Mouse (Mus musculus) mouse trophoblast stem cell (cell line): ENCODE measurements around the gene Herpud1.

ENCODE experiments used
- in situ Hi-C, 2 experiments: fragments of 300-500 bp; cut with MseI, MboI; formaldehyde crosslinking; loops; 2 replicates in 1 of 2; 3 replicates in 1 of 2; pipeline ENCODE4 v1.15.1; 2025

The Herpud1 gene

DNA sequence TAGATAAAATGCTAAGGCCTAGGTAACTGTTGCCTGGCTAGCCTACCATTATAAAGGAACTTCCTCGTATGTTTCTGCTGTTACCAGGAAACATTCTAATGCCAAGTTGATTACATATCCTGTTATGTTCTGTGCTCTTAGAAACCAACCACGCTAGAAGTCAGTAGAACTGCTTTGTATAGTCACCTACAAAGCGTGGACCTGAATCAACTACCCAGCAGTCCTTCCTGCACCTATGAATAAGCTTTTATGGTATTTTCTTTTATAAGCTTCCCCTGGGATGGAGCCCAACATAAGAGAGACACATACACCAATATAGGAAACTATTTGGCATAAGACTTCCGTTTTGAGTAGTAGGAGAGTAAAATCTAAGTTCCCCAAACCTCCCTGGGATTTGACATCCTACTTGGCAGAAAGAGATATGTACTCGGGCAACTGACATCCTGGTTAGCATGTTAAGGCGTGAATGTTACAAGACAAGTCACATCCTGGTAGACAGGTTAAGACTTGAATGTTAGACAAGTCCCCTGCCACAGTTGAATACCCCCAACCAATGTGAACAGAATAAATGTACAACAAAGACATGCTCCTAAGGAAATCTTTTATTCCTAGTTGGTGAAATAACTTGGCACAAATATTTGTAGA lies 13.2 kb upstream of the Herpud1 start:
- in situ Hi-C loops, result no loop called here

DNA sequence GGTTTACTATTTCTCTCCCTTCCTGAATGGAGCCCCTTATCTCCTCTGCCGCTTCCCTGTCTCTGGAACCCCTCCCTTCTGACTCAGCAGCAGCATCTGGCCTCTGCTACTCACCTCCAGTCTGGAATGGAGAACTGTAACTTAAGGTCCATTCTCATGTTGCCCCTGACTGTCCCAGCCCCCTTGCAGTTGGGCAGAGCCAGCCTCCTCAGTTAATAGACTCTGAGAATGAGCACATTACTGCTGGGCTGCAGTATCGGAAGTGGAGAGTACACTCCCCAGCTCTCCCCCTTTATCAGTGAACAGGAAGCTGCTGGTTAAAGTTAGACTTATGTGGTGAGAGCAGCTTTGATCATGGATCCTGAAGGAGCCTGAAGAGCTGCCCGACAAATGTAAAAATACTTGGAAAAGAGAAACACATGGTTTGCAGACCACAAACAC lies 10.7 kb upstream of the Herpud1 start:
- in situ Hi-C loops, result no loop called here

DNA sequence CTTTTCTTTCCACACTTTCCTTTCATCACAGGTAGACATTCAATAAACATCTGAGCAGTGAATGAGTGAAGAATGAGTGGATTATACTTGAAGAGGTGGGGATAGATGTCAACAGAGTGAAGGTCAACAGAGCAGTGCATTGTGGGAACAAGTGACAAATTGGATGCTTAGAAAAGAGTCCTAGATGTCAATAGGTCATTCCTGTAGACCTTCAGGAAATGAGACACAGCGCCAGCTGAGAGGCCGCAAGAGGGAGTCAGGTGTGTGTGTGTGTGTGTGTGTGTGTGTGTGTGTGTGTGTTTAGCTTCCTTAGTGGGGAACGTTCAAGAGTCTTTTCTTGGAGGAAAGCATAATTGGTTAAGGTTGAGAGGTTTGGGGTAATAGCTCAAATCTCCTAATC lies 10.1 kb upstream of the Herpud1 start:
- in situ Hi-C loops, result no loop called here

GRCm38 (mm10) chr8:94376580-94376979 lies 9.7 kb upstream of the Herpud1 start:
- in situ Hi-C loops, result no loop called here

DNA sequence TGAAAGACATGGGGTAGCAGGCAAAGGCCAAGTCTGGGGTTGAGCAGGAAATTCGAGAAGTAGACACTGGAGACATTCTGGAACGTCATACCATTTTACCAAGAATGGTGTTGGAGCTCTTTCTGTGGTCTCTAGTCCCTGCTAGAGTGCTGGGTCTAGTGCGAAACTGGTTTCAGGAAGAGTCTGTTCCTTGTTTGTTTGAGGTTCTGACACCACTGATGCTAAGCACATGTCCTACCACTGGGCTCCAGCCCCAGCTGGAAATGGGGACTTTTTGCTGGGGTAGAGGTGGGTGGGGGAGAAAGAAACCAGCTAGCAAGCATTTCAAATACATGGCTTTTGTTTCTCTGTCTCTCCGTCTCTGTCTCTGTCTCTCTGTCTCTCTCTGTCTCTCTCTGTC lies 9.2 kb upstream of the Herpud1 start:
- in situ Hi-C loops, result no loop called here

DNA sequence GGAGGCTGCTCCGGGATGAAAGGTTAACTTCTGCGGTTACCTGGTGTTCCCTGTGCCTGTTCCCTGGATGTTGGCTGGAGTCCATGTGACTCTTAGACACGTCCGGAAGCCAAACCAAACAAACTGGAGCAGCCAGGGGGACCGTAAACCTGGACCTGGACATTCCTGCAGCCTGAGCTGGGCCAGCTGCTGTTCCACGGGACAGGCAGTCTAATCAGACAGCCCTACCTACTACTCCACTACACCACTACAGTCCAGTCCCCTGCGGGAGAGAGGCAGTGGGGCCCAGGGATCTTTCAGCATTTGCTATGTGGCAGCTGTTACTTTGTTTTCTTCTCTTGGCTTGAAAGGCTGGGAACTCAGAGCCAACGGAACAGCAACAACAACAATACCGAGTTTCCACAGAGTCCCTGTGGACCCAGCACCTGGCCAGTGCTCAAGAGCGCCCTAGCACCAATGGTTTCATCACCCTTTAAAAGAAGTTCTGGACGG lies 8.5 kb upstream of the Herpud1 start:
- in situ Hi-C loops, result no loop called here

DNA sequence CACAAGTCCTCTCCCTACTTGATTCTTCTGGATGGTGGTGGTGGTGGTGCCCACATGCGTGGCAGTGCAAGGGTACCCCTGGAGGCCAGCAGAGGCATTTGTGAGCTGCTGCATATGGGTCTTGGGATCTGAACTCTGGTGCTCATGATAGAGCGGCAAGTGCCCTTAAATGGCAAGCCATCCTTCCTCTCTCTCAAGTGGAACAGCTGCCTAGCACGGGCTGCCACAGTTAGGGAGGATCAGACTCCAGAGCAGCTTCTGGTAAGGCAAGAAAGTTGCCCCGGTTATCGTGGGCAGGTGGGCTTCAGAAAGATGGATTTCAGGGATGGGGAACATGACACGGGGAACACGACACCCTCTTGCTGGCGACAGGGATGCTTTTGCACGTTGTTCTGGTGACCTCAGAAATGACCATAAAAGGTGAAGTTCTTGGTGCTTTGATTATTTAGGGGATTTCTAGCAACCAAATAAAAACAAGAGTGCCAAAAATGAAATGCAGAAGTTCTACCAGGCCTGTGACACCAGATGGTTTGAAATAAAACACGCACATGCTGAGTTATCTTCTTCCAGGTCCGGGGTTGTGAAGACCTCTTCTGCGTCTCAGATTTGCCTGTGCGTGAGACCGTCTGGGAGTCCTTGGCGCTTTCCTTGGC lies 7.3 kb upstream of the Herpud1 start:
- in situ Hi-C loops, result no loop called here

DNA sequence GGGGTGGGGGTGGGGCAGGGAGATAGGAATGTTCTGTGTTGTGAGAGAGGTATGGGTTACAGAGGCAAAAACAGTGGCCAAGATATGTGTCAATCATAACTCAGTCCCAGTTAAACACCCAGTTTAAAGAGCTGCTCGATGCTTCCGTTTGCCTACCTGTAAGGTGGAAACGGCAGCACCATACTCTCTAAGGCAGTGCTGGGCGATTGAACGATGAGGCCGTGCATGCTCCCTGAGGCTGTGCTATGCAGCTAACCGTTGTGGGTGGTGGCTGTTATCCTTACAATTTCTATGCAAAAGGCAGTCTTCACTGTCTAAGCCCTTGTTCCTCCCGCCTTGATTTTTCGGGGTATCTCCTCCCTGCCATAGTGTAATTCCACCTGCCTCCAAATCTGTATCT lies 6.6 kb upstream of the Herpud1 start:
- in situ Hi-C loops, result no loop called here

DNA sequence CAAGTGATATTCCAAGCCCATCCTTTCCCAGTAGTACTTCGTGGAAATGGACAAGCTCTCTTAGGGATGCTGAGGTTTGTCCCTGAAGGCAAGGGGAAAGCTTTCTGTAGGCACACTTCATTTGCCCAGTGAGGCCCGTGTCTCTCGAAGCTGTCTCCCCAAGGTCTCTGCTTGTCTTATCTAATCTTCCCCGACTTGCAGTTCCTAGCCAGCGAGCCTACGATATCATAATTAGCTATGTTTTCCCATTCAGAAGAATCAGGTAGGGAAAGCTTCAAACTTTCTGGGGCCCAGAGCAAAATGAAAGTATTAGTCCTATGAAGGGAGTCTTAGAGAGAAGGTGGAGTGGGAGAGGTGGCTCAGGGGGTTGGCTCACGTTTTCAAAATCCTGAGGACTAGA lies 2.1 kb upstream of the Herpud1 start:
- in situ Hi-C loops, result no loop called here

- in situ Hi-C loops, result no loop called here
Measured at GRCm38 (mm10) chr8:94385506-94386213, 578 bp upstream of the Herpud1 start.

DNA sequence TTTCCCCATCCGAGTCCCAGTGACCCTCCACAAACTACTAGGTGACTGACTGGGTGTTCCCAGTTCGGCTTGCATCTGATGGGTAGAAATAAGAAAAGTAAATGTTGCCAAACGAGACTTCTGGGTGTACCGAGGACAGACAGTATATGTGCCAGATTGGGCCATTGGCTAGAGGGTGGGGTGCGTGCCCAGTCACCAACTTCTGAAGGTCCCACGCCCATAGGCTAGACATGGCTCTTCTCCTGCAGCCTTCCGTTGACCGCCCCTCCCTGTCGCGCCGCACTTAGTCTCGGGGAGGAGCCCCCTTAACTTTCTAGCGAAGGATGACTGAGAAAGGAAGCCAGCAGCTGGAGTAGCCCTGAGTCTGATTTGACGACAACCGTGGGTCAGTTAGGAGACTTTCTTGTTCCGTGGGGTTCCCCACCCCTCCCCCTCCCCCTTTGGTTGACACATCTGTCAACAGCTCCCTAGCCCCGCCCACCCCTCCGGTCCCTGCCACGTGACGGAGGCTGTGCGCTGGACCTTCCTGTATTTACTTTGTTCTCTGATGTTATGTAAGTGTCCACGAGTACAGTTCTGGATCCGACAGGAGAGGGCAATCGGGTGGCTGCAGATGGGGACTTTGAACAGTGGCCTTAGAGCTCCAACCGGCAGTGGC lies 918 bp downstream of the Herpud1 start:
- in situ Hi-C loops, result no loop called here

- in situ Hi-C loops, result no loop called here
Measured at GRCm38 (mm10) chr8:94387785-94388184, 1.5 kb downstream of the Herpud1 start.

- in situ Hi-C loops, result no loop called here
Measured at GRCm38 (mm10) chr8:94389531-94389930, 3.3 kb downstream of the Herpud1 start.

GRCm38 (mm10) chr8:94390429-94390828 lies 4.2 kb downstream of the Herpud1 start:
- in situ Hi-C loops, result no loop called here

DNA sequence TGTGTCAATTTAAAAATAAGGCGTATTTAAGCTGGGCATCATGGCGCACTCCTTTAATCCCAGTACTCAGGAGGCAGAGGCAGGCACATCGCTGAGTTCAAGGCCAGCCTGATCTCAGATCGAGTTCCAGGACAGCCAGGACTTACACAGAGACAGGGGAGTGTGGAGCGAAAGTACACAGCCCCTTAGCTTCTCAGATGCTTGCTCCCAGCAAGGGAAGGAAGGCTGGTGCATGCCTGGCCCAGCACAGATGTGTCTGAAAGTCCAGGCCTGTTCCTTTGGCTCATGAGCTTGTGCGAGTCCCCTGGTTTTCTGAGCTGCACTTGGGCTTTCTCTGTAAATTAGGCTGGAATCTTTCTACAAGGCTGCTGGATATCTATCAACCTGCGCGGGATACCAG lies 4.7 kb downstream of the Herpud1 start:
- in situ Hi-C loops, result no loop called here

GRCm38 (mm10) chr8:94392147-94392546 lies 5.9 kb downstream of the Herpud1 start:
- in situ Hi-C loops, result no loop called here

GRCm38 (mm10) chr8:94392648-94393047 lies 6.4 kb downstream of the Herpud1 start:
- in situ Hi-C loops, result no loop called here

- in situ Hi-C loops, result no loop called here
Measured at GRCm38 (mm10) chr8:94395851-94396540, 9.8 kb downstream of the Herpud1 start.

GRCm38 (mm10) chr8:94396964-94397657 lies 10.9 kb downstream of the Herpud1 start:
- in situ Hi-C loops, result no loop called here

- in situ Hi-C loops, result no loop called here
Measured at GRCm38 (mm10) chr8:94398587-94398986, 12.3 kb downstream of the Herpud1 start.

DNA sequence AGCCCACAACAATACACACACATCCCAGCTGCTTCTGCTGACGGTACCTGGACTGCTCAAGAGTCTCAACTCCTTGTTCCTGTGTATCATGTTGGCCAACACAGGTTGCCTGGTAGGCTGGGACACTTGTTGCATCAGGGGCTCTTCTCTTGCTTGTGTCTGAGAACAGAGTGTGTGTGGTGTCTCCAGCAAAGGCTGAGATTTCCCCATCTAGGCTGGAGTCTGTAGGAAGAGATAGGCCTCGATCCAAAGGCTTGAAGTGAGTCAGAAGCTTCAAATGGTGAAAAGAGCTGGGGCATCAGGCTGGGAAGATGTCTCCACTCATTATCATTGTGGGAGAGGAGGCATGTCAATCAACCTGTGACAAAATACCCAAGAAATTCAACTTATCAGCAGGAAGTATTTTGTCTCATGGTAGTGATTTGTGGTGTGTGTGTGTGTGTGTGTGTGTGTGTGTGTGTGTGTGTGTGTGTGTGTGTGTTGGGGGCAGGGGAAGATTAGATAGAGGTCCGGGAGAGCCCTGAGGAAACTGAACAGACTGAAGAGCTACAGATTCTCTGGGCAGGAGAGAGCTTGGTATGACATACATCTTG lies 13.2 kb downstream of the Herpud1 start:
- in situ Hi-C loops, result no loop called here
